Mouse (Mus musculus) G1E-ER4 (cell line): ENCODE data around the gene Smarcd2. TPM values are rescaled to one million over a fixed set of nuclear protein-coding genes. Genes with fewer than 3 reads are reported as not detected.

ENCODE experiments used
- GATA1 ChIP-seq: IDR thresholded peaks from one replicate; pipeline ENCODE4 v1.8.0; 2012; ENCODE audit warnings: low read length, inconsistent platforms
- polyA plus RNA-seq: library from polyadenylated mRNA; stranded (reverse); fragments of >175 nt; gene quantifications from 2 replicates; pipeline ENCODE4 v1.2.3, GENCODE M21; 2012

Gene Smarcd2
- polyA plus RNA-seq = 109 and 155 TPM in 2 replicates

DNA sequence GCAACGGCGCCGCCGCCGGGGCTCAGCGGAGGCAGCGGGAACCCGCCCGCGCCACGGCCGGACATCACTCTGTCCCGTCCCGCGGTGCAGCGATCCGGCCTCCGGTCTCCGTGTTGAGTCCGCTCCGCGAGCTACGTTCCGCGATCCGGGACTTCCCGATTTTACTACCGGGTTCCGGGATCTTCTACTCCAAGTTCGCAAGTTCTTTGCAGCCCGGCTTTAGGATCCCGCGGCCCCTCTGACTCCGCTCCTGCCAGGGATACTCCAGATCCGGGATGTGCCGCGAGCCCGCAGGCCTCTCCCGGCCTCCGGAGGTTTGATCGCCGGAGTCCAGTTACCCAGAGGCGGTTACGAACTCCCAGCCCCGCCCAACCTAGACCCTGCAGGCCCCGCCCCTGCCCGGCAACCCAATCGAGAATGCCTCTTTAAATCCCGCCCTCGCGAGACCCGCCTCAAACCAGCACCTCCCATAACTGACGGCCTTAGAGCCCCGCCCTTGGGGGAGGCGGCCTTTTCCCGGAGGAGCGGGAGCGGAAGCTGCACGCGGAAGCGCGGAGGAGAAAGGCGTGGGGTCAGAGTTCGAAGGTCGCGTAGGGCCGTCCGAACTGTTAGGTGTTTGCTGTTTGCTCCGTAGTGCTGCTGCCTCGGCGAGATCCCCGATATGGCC is at the start of gene Smarcd2:
TSS of gene Smarcd2 (minus strand) at position 329 of the 667 bp plus-strand sequence.
- no peak for TF ChIP-seq GATA1

DNA sequence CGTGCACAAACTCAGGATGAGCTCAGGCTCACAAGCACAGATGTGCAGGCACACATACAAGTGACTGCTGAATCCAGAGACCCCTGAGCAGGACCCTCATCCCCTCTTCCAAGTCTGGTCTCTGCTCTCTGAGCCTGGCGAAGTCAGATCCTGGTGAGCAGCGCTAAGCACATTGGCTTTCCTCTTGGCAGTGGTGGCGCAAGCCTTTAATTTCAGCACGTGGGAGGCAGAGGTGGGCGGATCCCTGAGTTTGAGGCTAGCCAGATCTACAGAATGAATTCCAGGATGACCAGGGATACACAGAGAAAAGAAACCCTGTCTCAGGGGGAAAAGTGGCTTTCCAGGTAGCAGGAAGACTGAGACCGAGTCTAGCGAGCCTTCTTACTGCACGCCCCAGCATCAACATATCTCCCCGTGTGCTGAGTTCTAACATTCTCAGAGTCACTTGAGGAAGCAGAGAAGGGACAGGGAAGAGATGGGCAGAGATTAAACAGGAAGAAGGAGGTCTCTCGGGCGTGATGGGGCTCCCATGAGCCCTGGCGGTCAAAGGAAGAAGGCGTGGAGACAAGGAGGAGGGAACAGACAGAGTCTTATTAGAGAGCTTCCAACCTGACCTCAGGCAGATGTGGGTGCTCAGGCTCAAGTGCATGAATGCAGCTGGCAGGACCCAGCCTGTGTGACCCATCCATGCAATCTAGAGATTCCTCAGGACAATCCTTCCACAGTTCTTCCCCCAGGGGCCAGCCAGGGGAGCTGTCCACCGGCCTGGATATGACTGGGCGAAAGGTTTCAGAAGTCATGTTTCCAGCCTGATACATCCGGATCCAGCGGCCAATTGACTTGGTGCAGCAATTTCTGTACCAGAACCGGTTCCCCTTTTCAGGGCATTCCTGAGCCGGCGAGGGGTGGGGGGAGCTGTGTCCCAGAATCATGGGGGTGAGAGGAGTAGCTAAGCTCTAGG is 45.9 kb upstream of the Smarcd2 start:
- no peak for TF ChIP-seq GATA1

DNA sequence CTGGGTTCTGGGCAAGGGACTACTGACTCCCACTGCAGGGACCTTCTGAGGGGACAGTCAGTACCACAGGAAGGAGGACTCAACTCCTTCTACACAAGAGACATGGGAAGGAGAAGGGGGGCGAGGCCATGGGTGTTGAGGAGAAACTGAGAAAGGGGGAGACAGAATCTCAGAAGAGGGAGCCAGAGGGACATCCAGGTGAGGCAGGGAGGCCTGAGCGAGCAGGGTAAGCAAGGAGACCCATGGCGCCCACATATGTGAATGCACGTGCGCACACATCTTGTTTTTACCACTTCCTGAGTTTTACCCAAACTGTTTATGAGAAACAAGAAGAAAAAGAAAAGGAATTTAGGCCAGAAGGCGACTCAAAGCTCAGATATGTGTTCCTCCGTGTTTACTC is 45.0 kb upstream of the Smarcd2 start:
- TF ChIP-seq GATA1 = no peak

DNA sequence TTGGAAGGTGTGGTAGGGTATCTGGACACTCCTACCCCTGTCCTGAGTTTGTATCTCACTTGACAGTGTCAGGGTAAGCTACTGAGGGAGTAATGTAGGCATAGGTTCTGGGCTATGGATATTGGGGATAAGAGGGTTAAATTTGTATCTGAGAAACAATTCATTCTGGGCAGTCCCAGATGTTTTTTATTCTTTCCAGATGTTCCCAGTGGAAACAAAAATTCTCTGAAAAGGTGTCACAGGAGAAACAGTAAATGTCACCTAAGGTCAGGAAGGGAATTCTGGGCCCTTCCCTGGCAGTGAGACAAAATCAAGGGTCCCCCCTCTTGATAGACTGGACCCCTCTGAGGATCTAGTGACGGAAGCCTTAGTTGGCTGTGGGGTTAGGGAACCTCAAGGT is 43.6 kb upstream of the Smarcd2 start:
- TF ChIP-seq GATA1 = no peak

DNA sequence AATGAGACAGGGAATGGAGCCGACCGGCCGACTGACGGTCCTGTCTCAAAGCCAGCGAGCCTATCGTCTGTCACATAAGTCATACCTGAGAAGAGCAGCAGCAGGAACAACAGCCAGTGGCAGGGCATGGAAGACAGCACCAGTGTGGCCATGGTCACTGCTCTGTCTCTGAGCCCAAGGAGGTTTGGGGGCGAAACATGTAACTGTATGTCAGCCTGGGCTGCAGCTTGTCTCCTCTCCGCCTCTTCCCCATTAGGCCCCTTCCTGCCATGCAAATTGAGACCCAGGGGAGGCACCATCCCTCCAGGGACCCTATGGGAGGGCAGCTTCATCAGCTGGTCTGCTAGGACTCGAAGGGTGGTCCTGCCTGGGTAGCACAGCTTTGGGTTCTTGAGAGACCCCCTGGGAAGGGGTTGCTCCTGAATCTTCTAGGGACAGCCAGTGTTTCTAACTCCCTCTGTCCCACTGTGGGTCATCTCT is 41.6 kb upstream of the Smarcd2 start, which contains the start of gene Cd79b:
TSS of gene Cd79b (minus strand) at position 430 of the 480 bp plus-strand sequence.
- no peak for TF ChIP-seq GATA1

DNA sequence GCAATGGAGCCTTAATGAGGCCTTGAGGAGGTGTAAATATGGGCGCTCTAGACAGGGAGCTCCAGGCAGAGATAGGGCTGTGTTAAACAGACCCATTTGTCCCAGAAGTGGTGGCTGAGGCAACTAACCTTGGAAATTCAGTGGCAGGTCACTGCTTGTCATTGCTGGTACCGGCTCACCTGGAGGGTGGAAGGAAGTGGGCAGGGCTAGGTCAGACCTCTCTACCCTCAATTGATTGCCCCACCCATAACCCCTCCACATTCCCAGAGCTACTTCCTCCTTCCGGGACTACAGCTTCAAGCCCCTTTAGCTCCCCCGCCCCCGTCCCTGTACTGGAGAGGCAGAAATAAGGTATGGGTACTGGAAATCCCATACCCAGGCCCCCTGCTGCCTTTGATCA is 40.8 kb upstream of the Smarcd2 start:
- TF ChIP-seq GATA1 = no peak

DNA sequence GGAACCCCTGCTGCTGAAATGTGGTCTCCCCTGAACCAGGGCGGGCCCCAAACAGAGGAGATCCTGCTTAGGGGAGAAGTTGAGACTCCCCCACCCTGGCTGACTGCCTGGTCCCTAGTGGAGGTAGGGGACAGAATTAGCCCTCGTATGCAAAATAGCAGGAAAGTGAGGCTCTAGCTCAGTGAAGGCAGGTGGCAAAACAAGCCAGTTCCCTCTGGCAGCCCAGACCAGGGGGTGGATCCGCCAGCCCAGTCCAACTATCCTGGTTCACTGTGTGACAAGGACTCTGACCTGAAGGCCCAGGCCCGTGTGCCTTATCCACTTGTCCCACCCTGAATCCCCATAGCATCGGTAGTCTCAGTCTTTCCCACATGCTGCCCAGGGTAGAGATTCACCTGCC is 37.4 kb upstream of the Smarcd2 start:
- no peak for TF ChIP-seq GATA1

DNA sequence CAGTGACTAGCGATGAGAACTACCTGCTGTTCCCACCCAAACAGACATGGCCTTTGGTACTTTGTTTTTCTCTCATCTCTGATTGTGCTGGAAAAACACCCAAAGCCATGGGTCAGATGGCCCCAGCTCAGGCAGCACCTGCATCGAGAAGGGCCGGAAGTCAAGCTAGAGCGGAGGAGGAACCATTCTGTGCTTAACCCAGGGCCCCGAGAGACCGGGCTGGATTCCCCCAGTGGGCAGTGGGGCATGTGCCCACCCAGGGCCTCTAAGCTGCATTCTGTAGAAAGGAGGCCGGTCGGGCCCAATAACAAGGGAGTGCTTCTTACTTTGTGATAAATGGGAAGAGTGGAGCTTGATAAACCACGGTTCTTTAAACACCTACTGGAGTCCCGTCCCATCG is 35.4 kb upstream of the Smarcd2 start:
- no peak for TF ChIP-seq GATA1

DNA sequence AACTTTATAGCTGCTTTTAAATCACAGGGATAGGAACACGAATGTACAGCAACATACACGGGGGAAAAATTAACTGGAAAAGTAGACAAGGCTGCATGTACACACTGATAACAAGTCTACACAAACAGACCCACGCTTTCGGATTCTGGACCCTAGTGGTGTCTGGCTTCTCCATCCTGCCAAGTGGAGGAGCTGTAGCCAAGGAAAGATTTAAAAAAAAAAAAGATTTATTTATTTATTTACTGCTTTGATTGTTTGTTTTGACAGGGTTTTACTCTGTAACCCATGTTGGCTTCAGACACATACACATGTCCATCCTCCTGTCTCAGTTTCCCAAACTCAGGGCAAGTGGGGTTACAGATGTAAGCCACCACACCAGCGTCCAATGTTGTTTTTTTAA is 34.7 kb upstream of the Smarcd2 start:
- no peak for TF ChIP-seq GATA1

DNA sequence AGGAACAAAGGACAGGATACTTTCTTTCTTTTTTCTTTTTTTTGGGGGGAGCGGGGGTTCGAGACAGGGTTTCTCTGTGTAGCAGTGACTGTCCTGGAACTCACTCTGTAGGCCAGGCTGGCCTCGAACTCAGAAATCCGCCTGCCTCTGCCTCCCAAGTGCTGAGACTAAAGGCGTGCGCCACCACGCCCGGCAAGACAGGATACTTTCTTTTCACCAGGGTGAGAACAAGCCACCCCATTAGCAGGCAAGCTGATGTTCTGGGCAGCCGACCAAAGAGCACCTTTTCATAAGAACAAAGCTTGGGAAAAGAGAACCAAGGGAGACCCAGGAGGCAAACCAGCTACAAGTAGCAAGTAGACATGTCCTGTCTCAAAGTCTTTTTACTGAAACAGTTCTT is 34.0 kb upstream of the Smarcd2 start:
- TF ChIP-seq GATA1 = no peak

DNA sequence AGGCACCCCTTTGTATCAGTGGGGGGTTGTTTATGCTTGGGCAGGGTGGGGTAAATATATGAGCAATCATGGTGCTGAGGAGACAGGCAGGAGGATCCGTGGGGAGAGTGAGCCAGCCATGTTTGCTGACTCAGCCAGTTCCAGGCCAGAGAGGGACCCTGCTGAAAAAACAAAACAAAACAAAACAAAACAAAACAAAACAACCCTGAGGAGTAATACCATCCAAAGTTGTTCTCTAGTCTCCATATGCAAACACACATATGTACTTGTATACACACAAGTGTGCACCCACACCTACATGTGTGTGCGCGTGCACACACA is 33.3 kb upstream of the Smarcd2 start:
- no peak for TF ChIP-seq GATA1

DNA sequence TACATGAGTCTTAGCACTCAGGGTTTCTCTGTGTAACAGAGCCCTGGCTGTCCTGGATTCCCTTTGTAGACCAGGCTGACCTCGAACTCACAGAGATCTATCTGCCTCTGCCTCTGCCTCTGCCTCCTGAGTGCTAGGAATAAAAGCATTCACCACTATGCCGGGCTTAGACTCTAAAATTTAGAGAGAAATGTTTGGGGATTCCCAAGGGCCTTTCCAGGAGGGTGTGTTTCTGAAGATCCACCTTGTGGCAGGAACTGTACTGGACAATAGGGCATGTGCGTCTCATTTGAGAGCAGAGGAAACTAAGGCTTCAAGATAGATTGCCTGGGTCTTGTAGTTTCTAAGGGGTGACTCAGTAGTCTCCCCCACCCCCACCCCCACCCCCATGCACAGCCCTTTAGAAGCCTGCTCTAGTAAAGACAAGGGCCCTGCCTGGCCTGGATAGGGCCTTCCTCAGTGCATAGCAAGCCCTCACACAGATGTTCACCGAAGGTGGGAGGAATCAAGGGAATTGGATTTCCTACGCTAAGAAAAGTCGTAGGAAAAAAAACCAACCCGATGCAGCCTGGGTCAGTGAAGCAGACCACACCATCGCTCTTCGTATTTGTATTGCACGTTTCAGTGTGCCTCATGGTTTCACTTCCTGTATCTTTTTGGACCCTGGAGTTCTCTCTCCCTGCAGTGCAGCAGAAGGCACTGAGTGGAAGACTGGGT is 32.7 kb upstream of the Smarcd2 start:
- TF ChIP-seq GATA1 = no peak

DNA sequence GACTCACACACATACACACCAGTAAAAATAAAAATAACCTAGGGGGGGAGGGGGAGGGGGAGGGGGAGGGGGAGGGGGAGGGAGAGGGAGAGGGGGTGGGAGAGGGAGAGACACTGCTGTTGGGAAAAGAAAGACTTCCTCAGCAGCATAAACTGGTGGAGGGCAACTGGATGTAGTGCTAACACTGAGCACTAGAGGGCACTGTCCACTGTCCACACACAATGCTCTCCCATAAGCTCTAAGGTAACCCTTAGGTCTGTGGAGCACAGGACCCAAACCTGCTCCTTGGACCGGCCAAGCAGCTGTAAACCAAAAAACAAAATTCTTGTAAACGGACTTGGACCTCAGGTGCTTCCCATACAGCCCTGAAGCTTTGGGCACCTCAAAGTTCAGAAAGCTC is 29.9 kb upstream of the Smarcd2 start:
- TF ChIP-seq GATA1 = no peak

DNA sequence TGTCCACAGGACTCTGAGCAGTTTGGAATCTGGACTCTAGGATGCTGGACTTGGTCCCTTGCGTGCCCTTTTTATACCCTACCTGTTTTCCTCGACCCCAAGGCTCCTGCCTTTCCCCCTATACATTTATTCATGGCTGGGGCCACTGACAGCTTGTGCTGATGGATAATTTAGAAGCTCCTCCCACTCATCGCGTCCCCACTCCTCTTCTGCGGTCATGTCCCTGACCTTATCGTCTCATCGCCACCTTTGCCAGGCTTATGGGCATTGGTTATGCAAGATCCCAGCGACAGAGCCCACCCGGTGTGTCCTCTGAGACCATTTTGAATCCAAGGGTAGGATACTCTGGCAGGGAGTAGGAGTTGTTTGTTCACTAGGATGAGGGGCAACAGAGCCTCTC is 29.0 kb upstream of the Smarcd2 start, which contains the start of gene Gh:
TSS of gene Gh (minus strand) at position 101 of the 400 bp plus-strand sequence.
- no peak for TF ChIP-seq GATA1

DNA sequence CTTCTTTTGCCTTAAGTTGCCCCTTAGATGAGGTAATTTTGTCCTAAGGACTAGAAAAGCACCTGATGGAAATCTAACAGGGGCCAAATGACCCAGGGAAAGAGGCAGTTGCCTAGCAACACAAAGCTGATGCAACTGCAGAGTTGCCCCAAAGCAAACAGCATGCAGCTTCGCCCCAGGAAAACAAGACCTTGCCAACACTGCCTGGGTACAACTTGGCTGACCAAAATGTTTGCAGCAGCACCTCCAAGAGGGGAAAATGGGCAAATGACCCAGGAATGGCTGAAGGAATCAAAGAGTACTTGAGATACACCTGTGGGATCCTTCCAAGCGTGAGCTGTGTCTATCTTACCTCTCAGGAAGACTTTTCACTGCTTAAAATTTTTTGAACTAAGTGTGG is 19.1 kb upstream of the Smarcd2 start:
- no peak for TF ChIP-seq GATA1

DNA sequence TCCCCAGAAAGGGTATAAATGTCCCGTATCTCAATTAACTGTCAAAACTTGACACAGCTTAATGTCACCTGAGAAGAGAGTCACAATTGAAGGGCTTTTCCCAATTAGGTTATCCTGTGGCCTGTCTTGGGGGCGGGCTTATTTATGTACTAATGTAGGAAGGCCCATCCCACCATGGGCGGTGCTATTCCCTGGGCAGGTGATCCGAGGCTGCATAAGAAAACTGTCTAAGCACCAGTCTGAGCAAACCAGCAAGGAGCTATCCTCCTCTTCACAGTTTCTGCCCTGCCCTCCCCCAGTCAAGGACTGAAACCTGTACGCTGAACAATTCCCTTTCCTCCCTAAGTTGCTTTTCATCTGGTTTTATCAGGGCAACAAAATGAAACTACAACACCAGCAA is 17.6 kb upstream of the Smarcd2 start:
- no peak for TF ChIP-seq GATA1
